Comparison of ENCODE assay signal across 22 mouse cellular contexts in the genomic region with DNA sequence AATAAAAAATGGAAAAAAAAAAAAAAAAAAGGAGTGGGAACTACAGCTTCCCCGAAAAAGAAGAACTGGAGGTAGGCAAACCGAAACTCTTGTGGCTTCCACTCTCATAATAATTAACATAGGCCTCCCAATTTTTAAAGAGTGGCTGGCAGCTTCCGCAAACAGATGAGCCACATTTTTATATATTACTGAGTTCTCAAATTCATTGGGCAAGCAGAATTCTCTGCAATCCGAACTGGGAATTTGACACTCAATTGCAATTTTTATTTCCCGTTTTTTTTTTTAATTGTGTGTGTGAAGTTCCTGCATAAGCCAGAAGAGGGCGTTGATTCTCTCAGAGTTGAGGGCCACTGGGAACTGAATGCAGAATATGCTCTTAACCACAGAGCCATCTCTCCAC. TPM values are rescaled to one million over a fixed set of nuclear protein-coding genes. Genes with fewer than 3 reads are reported as not detected.
A peak's percentile ranks its signal among the peaks of the same experiment; 100 is the strongest.
DNase-seq lines count a peak whose midpoint lies in the region; ATAC-seq and TF ChIP-seq lines count a peak whose summit lies in the region.
"Had no signal": no experiment of that assay in that cellular context is flagged by ENCODE, and none has a peak within 500 bp of the region (broad histone marks: within the 10 kb centered on the region; RNA-seq: fewer than 3 reads in every experiment).

No protein-coding gene starts in this region.

- no peak for DNase-seq in cerebellum, adult 2 months
- no peak for DNase-seq in cerebellum, adult 11-12 months
- no peak for DNase-seq in layer of hippocampus, adult 2 months (ENCODE audit: low spot score in 2 of 2)
- no peak for DNase-seq in layer of hippocampus, postnatal 36 days
- DNase-seq in cerebellum, postnatal 4 days (ENCODE audit: low spot score in 2 of 2): no peak
- DNase-seq: cerebellum, adult 18-20 months; forebrain, postnatal 0 days; gastrocnemius, postnatal 10 days; right cerebral cortex, postnatal 4 days had no signal

- H3K27me3 ChIP-seq in cerebellum, adult 2 months (ENCODE audit: control insufficient read depth, insufficient read depth, low read length): no peaks in the 10 kb centered on the region
- peaks cover 18% of the 10 kb centered on the region for H3K27me3 ChIP-seq in E14TG2a.4 (ENCODE audit: insufficient read depth, low read length)

- H3K27ac ChIP-seq in cerebellum, adult 2 months (ENCODE audit: insufficient read depth, low read length): no peak overlapping the region
- no peak overlapping the region for H3K27ac ChIP-seq in layer of hippocampus, adult 2 months
- H3K27ac ChIP-seq: heart, embryonic 15.5 days; hindbrain, embryonic 15.5 days; limb, embryonic 10.5 days; midbrain, embryonic 12.5 days; neural tube, embryonic 12.5 days had no signal

- no peak overlapping the region for H3K4me3 ChIP-seq in cerebellum, adult 2 months (replicated peaks; ENCODE audit: insufficient read depth, low read depth, low read length)
- no peak overlapping the region for H3K4me3 ChIP-seq in layer of hippocampus, adult 2 months
- no peak overlapping the region for H3K4me3 ChIP-seq in E14TG2a.4 (replicated peaks; ENCODE audit: low read length)
- H3K4me3 ChIP-seq: erythroblast, embryonic 14.5 days; heart, embryonic 15.5 days; hindbrain, embryonic 15.5 days; limb, embryonic 10.5 days; midbrain, embryonic 12.5 days; neural tube, embryonic 12.5 days had no signal

- TF ChIP-seq POLR2A in cerebellum, adult 2 months (IDR thresholded peaks at IDR 0.05; ENCODE audit: borderline replicate concordance, insufficient read depth, low read length): no peak

- WGBS in cerebellum, adult 2 months: 82% methylated on average over 6 of the region's 6 CpGs

- ATAC-seq in megakaryocyte, adult 5-6 weeks (ENCODE audit: poor library complexity, severe bottlenecking): peak; percentile 65
- no peak for ATAC-seq in activated CD4-positive, CD25-positive, alpha-beta regulatory T cell, adult 4 months
- ATAC-seq: forebrain, postnatal 0 days had no signal

- H3K4me1 ChIP-seq in cerebellum, adult 2 months (ENCODE audit: control insufficient read depth, insufficient read depth, low read length): peaks cover 11% of the 10 kb centered on the region
- peaks cover 31% of the 10 kb centered on the region for H3K4me1 ChIP-seq in E14TG2a.4 (replicated peaks; ENCODE audit: low read depth, low read length)

- no peaks in the 10 kb centered on the region for H3K36me3 ChIP-seq in E14TG2a.4 (ENCODE audit: insufficient read depth, low read length)
- H3K36me3 ChIP-seq: heart, embryonic 15.5 days; hindbrain, embryonic 15.5 days; limb, embryonic 10.5 days; midbrain, embryonic 12.5 days; neural tube, embryonic 12.5 days had no signal

- TF ChIP-seq CTCF in cerebellum, adult 2 months (IDR thresholded peaks at IDR 0.05; ENCODE audit: borderline replicate concordance, insufficient read depth, low read depth, low read length): peak; percentile 15; the same call in 1 of the 2 replicates
- peak; percentile 55 for TF ChIP-seq CTCF in layer of hippocampus, adult 2 months (conservative IDR thresholded peaks at IDR 0.05)
- peak; percentile 61 for TF ChIP-seq CTCF in E14TG2a.4 (conservative IDR thresholded peaks at IDR 0.05; ENCODE audit: low read length)

- H3K9me3 ChIP-seq in E14TG2a.4 (ENCODE audit: low read length): no peaks in the 10 kb centered on the region
- H3K9me3 ChIP-seq: heart, embryonic 15.5 days; hindbrain, embryonic 15.5 days; limb, embryonic 10.5 days; midbrain, embryonic 12.5 days; neural tube, embryonic 12.5 days had no signal

RNA-seq across cellular contexts. Expression of gene Cd300e, which starts 4.8 kb away (rescaled TPM):
- polyA plus RNA-seq in cerebellum, adult 2 months (2012; rRNA removed): 0.11 and 0.24 TPM in 2 replicates
- total RNA-seq in layer of hippocampus, adult 2 months (2021): under 1 TPM in 1 of 2 experiments, not detected in 1; 0.18 TPM
- not detected for total RNA-seq in layer of hippocampus, postnatal 36 days (2021)
- total RNA-seq in megakaryocyte, adult 5-6 weeks (2015): 1.7 and 2.6 TPM in 2 replicates
- 0.61 and 1.7 TPM in 2 replicates for total RNA-seq in megakaryocyte, adult 5-6 weeks (2017)
- not detected for polyA plus RNA-seq in activated CD4-positive, CD25-positive, alpha-beta regulatory T cell, adult 4 months (2017; shearing (Covaris generic))
- total RNA-seq: forebrain, postnatal 0 days; gastrocnemius, postnatal 10 days; layer of hippocampus, postnatal 10 days had no signal
- polyA plus RNA-seq: erythroblast, embryonic 14.5 days; forebrain, postnatal 0 days; heart, embryonic 15.5 days; hindbrain, embryonic 15.5 days; kidney, embryonic 16.5 days; limb, embryonic 10.5 days; midbrain, embryonic 12.5 days; neural tube, embryonic 12.5 days had no signal

RNA-seq across cellular contexts. Expression of gene Cd300ld3, which starts 18.6 kb away (rescaled TPM):
- polyA plus RNA-seq in cerebellum, adult 2 months (2012; rRNA removed): 1.7 TPM in 2 replicates
- total RNA-seq in layer of hippocampus, adult 2 months (2021): under 1 TPM in 1 of 2 experiments, not detected in 1; 0.87 TPM
- not detected for total RNA-seq in layer of hippocampus, postnatal 36 days (2021)
- 23.8 and 26.2 TPM in 2 replicates for total RNA-seq in megakaryocyte, adult 5-6 weeks (2015)
- total RNA-seq in megakaryocyte, adult 5-6 weeks (2017): 6.7 and 7.6 TPM in 2 replicates
- not detected for polyA plus RNA-seq in activated CD4-positive, CD25-positive, alpha-beta regulatory T cell, adult 4 months (2017; shearing (Covaris generic))
- total RNA-seq: forebrain, postnatal 0 days; layer of hippocampus, postnatal 10 days had no signal
- polyA plus RNA-seq: erythroblast, embryonic 14.5 days; forebrain, postnatal 0 days; heart, embryonic 15.5 days; hindbrain, embryonic 15.5 days; kidney, embryonic 16.5 days; limb, embryonic 10.5 days; liver, embryonic 16.5 days; midbrain, embryonic 12.5 days; neural tube, embryonic 12.5 days; stomach, embryonic 14.5 days had no signal

RNA-seq across cellular contexts. Expression of gene Rab37, which starts 24.5 kb away (rescaled TPM):
- polyA plus RNA-seq in cerebellum, adult 2 months (2012; rRNA removed): 40.2 and 44.4 TPM in 2 replicates
- total RNA-seq in layer of hippocampus, adult 2 months (2021): 1 to 10 TPM; 3.3 to 3.4 TPM
- 1 to 10 TPM; 2.3 to 2.7 TPM for total RNA-seq in layer of hippocampus, postnatal 36 days (2021)
- 4.8 and 6.2 TPM in 2 replicates for total RNA-seq in megakaryocyte, adult 5-6 weeks (2015)
- 8.9 and 15.0 TPM in 2 replicates for total RNA-seq in megakaryocyte, adult 5-6 weeks (2017)
- polyA plus RNA-seq in activated CD4-positive, CD25-positive, alpha-beta regulatory T cell, adult 4 months (2017; shearing (Covaris generic)): 100 to 1,000 TPM; 149 to 158 TPM

RNA-seq across cellular contexts. Expression of gene Cd300ld5, which starts 29.2 kb away (rescaled TPM):
- polyA plus RNA-seq in cerebellum, adult 2 months (2012; rRNA removed): 0.44 and 0.84 TPM in 2 replicates
- total RNA-seq in layer of hippocampus, adult 2 months (2021): 1 to 10 TPM in 1 of 2 experiments, under 1 TPM in 1; 0.87 to 1.0 TPM
- 1 to 10 TPM in 1 of 2 experiments, not detected in 1; 1.8 TPM for total RNA-seq in layer of hippocampus, postnatal 36 days (2021)
- total RNA-seq in megakaryocyte, adult 5-6 weeks (2015): 1.1 TPM in 1 of 2 replicates, not detected in the other
- total RNA-seq in megakaryocyte, adult 5-6 weeks (2017): not detected in 2 replicates
- not detected for polyA plus RNA-seq in activated CD4-positive, CD25-positive, alpha-beta regulatory T cell, adult 4 months (2017; shearing (Covaris generic))
- total RNA-seq: forebrain, postnatal 0 days had no signal
- polyA plus RNA-seq: erythroblast, embryonic 14.5 days; forebrain, postnatal 0 days; heart, embryonic 15.5 days; hindbrain, embryonic 15.5 days; kidney, embryonic 16.5 days; limb, embryonic 10.5 days; liver, embryonic 16.5 days; midbrain, embryonic 12.5 days; neural tube, embryonic 12.5 days; stomach, embryonic 14.5 days had no signal

RNA-seq across cellular contexts. Expression of gene Cd300ld4, which starts 40.0 kb away (rescaled TPM):
- polyA plus RNA-seq in cerebellum, adult 2 months (2012; rRNA removed): 0.49 and 0.59 TPM in 2 replicates
- 1 to 10 TPM; 1.0 to 1.7 TPM for total RNA-seq in layer of hippocampus, adult 2 months (2021)
- total RNA-seq in layer of hippocampus, postnatal 36 days (2021): 1 to 10 TPM in 1 of 2 experiments, under 1 TPM in 1; 0.60 to 2.3 TPM
- 2.2 TPM in 1 of 2 replicates, not detected in the other for total RNA-seq in megakaryocyte, adult 5-6 weeks (2015)
- total RNA-seq in megakaryocyte, adult 5-6 weeks (2017): not detected in 2 replicates
- not detected for polyA plus RNA-seq in activated CD4-positive, CD25-positive, alpha-beta regulatory T cell, adult 4 months (2017; shearing (Covaris generic))
- total RNA-seq: forebrain, postnatal 0 days; layer of hippocampus, postnatal 10 days had no signal
- polyA plus RNA-seq: erythroblast, embryonic 14.5 days; forebrain, postnatal 0 days; heart, embryonic 15.5 days; hindbrain, embryonic 15.5 days; kidney, embryonic 16.5 days; limb, embryonic 10.5 days; liver, embryonic 16.5 days; midbrain, embryonic 12.5 days; neural tube, embryonic 12.5 days; stomach, embryonic 14.5 days had no signal

Comparison
In these comparisons a context has a peak if more than half of its experiments do, and no peak if none do; other contexts are left out.
1. RNA of gene Cd300ld3, which starts 18.6 kb away (total RNA-seq): 6.7 to 26.2 TPM in megakaryocyte, adult 5-6 weeks; 0.87 TPM in layer of hippocampus, adult 2 months and not detected in layer of hippocampus, postnatal 36 days; every median in the first group is over 4 times any median in the second.
2. Peak in every context shown above with its lines, with median percentiles within 50 percentile points of each other: CTCF ChIP-seq.